Mouse (Mus musculus): ENCODE measurements around the gene Zfp689. TPM values are rescaled to one million over a fixed set of nuclear protein-coding genes. Genes with fewer than 3 reads are reported as not detected.

The Zfp689 gene
- polyA plus RNA-seq, 1 experiment from 2014 or later, result 4.3 TPM

DNA sequence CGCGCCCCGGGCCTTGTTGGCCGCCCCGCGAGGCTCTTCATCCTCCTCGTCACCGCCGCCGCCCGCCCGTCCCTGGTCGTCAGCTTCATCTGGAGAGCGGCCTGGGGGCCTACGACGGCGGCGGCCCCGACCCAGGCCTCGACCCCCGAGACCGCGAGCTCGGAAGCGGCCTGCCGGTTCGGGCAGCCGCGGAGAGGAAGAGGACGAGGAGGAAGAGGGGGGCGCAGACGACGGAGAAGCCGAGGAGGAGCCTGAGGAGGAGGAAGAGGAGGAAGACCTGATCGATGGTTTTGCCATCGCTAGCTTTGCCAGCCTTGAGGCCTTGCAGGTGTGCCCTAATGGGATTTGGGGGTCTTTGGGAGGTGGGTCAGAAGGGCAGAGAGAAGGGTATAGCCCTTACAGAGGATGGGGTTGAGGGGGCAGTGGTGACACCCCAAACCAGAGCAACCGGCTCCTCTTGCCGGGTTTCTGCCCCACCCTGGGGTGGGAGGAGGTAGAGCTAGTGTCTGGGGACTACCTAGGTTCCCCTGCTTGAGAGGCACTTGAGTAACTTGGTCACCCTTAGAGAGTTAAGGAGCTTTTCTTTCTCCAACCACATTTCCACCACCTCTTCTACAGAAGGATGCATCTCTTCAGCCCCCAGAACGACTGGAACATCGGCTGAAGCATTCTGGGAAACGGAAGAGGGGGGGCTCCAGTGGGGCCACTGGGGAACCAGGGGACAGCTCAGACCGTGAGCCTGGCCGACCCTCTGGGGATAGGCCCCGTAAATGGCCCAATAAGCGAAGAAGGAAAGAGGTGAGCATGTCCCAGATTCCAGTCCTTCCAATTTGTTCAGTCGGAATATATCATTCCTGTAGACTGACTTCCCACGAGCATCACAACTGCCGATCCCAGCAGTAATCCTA lies 30.6 kb upstream of the Zfp689 start:
- Histone ChIP-seq H3K9me3 (replicated peaks; ENCODE audit: control insufficient read depth, low read length) (no peaks in the 10 kb centered on the region), H3K36me3 (ENCODE audit: control insufficient read depth, insufficient read depth) (peaks cover 45% of the 10 kb centered on the region), H3K27ac (ENCODE audit: low read length) (peak overlapping the region; percentile 100), H3K4me1 (ENCODE audit: control insufficient read depth, insufficient read depth, low read length) (peaks cover 23% of the 10 kb centered on the region), H3K4me2 (ENCODE audit: low read depth, low read length) (peak overlapping the region; percentile 98), H3K4me3 (ENCODE audit: low read length) (peak overlapping the region; percentile 72), H3K9ac (ENCODE audit: low read length) (peak overlapping the region; percentile 96), H3K27me3 (ENCODE audit: control insufficient read depth, insufficient read depth, low read length) (no peaks in the 10 kb centered on the region)
- WGBS, result 3% methylated on average over 47 of the region's 48 CpGs
- no peak for ATAC-seq (replicated peaks; ENCODE audit: extremely low read depth, insufficient read depth, low FRiP score)

DNA sequence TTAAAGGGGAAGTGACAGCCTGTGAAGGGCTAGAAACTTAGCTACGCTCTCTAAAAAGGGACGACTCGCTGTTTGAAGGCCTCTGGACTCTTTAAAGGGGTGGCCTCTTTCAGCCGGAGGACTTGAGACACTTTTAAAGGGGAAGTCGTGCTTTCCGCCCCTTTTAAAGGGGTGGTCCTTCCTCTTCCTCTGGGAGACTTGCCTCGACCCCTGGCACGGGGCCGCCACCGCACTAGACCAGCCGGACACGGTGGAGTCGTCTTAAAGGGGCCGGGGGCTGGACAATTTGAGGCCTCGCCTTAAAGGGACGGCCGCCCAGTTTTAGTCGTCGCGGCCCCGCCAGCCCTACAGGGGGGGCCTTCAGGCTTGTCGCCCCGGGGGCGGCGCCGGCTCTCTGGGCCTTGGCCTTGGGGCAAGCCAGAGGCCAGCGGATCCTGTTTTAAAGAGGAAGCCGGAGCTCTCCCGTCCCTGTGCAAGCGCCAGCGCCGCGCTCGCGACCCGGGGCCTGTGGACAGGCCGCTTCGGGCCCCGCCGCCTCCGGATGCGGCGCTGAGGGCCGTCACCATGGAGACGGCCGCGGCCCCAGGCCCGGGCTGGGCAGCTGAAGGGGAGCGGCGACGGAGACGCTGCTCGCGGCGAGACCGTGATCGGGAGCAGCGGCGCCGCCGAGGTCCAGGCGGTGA lies 29.8 kb upstream of the Zfp689 start, which contains the start of gene Fbrs:
Gene Fbrs, plus strand, starts transcription at position 565 of the 683 bp plus-strand sequence.
- H3K4me1 ChIP-seq (ENCODE audit: control insufficient read depth, insufficient read depth, low read length), result peaks cover 23% of the 10 kb centered on the region
- H3K27me3 ChIP-seq (ENCODE audit: control insufficient read depth, insufficient read depth, low read length), result no peaks in the 10 kb centered on the region
- H3K4me3 ChIP-seq (ENCODE audit: low read length), result peak within 1 kb of the TSS; percentile 72
- under 1% methylated on average over 54 of the region's 62 CpGs for WGBS
- peak within 1 kb of the TSS; percentile 98 for H3K4me2 ChIP-seq (ENCODE audit: low read depth, low read length)
- ATAC-seq (replicated peaks; ENCODE audit: extremely low read depth, insufficient read depth, low FRiP score), result peak; percentile 79
- H3K27ac ChIP-seq (ENCODE audit: low read length), result peak within 1 kb of the TSS; percentile 100
- H3K36me3 ChIP-seq (ENCODE audit: control insufficient read depth, insufficient read depth), result peaks cover 47% of the 10 kb centered on the region
- no peaks in the 10 kb centered on the region for H3K9me3 ChIP-seq (replicated peaks; ENCODE audit: control insufficient read depth, low read length)
- peak within 1 kb of the TSS; percentile 96 for H3K9ac ChIP-seq (ENCODE audit: low read length)

DNA sequence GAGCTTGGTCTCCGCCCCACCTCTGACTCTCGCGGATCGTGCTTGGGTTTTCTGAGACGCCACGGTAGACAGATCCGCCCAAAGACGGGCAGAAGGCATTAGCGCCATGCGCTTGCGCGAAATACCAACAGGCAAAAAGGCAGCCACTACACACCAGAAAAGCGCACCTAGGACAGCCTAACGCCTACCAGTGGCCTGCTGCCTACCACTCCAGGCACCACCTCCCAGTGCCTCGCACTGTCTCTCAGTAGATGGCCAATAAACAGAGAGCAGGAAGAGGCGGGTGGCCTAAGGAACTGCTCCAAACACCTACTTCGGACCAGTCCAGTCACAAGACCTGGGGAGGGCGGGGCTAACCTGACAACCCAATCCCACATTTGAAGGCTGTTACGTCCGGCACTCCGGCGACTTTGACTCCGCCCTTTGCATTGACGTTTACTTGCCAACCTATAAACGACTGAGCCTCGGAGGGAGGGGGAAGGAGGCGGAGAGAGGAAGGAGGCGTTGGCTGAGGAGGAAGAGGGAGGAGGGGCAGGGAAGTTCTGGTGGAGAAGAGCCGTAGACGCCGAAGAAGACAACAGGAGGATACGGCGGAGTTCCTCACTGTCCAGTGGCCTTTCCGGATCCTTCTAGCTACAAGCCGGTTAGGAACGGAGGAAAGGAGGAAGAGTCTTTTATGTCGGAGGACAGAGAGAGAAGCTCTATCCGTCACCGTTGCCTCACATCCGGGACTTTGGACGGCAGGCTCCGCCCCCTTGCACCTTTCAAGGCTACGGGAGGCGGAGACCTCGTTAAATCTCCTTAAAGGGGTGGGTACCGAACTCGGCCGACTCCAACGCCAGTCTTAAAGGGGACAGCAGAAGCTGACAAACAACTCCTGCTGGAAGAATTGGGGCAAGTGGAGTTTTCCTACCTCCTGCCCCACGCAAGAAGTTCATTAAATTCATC lies 29.0 kb upstream of the Zfp689 start:
- ATAC-seq (replicated peaks; ENCODE audit: extremely low read depth, insufficient read depth, low FRiP score), result peak; percentile 90
- peaks cover 23% of the 10 kb centered on the region for H3K4me1 ChIP-seq (ENCODE audit: control insufficient read depth, insufficient read depth, low read length)
- H3K4me2 ChIP-seq (ENCODE audit: low read depth, low read length), result peak overlapping the region; percentile 98
- H3K27ac ChIP-seq (ENCODE audit: low read length), result peak overlapping the region; percentile 100
- WGBS, result under 1% methylated on average over 50 of the region's 50 CpGs
- H3K9ac ChIP-seq (ENCODE audit: low read length), result peak overlapping the region; percentile 96
- H3K27me3 ChIP-seq (ENCODE audit: control insufficient read depth, insufficient read depth, low read length), result no peaks in the 10 kb centered on the region
- H3K36me3 ChIP-seq (ENCODE audit: control insufficient read depth, insufficient read depth), result peaks cover 47% of the 10 kb centered on the region
- H3K9me3 ChIP-seq (replicated peaks; ENCODE audit: control insufficient read depth, low read length), result no peaks in the 10 kb centered on the region
- peak overlapping the region; percentile 72 for H3K4me3 ChIP-seq (ENCODE audit: low read length)

DNA sequence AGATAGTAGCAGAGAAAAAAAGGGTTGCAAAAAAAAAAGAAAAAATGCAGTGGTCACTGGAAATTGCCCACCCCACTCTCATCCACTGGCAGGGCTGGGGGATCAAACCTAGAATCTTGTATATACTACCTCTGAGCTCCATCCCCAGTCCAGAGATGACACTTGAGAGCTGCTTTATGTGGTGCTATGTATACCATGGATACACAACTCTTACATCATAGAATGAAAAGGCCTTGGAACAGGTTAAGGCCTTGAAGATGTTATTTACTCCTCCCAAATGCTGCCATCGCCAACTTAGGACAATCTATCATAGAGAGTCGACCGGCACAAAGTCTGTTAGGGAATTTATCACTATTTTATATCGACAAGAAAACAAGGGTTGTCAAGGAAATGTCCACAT lies 27.9 kb upstream of the Zfp689 start:
- no peak for ATAC-seq (replicated peaks; ENCODE audit: extremely low read depth, insufficient read depth, low FRiP score)
- Histone ChIP-seq H3K9ac (ENCODE audit: low read length) (peak overlapping the region; percentile 77), H3K4me1 (ENCODE audit: control insufficient read depth, insufficient read depth, low read length) (peaks cover 31% of the 10 kb centered on the region), H3K36me3 (ENCODE audit: control insufficient read depth, insufficient read depth) (peaks cover 39% of the 10 kb centered on the region), H3K4me3 (ENCODE audit: low read length) (peak overlapping the region; percentile 72), H3K27me3 (ENCODE audit: control insufficient read depth, insufficient read depth, low read length) (no peaks in the 10 kb centered on the region), H3K4me2 (ENCODE audit: low read depth, low read length) (peak overlapping the region; percentile 98), H3K27ac (ENCODE audit: low read length) (peak overlapping the region; percentile 100), H3K9me3 (replicated peaks; ENCODE audit: control insufficient read depth, low read length) (no peaks in the 10 kb centered on the region)
- WGBS, result 75% methylated on average over 4 of the region's 4 CpGs

DNA sequence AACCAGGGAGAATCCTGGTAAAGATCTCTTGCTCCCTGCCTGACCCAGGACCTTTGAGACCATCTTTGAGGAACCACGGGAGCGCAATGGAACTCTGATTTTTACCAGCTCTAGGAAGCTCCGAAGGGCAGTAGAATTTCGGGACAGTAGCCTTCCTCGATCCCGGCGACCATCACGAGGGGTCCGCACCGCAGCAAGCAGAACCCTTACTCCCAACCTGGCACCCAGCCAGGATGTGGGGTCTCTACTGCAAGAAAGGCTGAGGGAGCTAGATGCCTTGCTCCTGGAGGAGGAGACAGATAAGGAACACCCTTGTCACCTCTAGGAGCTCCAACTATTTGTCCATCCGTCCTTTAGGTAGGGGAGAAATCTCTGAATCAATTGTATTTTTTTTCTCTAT lies 27.4 kb upstream of the Zfp689 start:
- Histone ChIP-seq H3K36me3 (ENCODE audit: control insufficient read depth, insufficient read depth) (peaks cover 37% of the 10 kb centered on the region), H3K9ac (ENCODE audit: low read length) (no peak overlapping the region), H3K9me3 (replicated peaks; ENCODE audit: control insufficient read depth, low read length) (no peaks in the 10 kb centered on the region), H3K4me1 (ENCODE audit: control insufficient read depth, insufficient read depth, low read length) (peaks cover 31% of the 10 kb centered on the region), H3K27me3 (ENCODE audit: control insufficient read depth, insufficient read depth, low read length) (no peaks in the 10 kb centered on the region), H3K4me2 (ENCODE audit: low read depth, low read length) (no peak overlapping the region), H3K4me3 (ENCODE audit: low read length) (no peak overlapping the region), H3K27ac (ENCODE audit: low read length) (no peak overlapping the region)
- WGBS, result 94% methylated on average over 11 of the region's 11 CpGs
- ATAC-seq (replicated peaks; ENCODE audit: extremely low read depth, insufficient read depth, low FRiP score), result no peak

DNA sequence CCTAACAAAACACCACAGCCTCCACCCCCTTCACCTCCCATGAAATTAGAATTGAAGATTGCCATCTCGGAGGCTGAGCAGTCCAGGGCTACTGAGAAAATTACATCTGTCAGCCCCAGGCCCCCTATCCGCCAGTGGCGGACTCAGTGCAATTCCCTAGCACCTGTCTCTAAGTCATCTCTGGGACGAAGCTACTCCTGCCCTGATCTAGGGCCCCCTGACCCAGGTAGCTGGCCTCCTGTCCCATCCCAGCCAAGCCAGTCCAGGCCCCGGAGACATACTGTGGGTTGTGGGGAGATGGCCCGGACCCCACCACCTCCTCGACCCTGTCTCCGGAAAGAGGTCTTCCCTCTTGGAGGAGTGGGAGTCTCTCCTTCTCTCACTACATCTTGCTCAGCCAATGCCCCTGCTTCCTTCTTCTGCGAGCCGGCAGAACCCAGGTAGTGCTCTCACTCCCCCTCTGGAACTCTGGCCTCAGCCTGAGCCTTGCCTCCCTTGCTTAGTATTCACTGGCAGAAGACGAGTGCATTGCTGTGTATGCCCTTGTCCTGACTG lies 26.3 kb upstream of the Zfp689 start:
- Histone ChIP-seq H3K4me3 (ENCODE audit: low read length) (no peak overlapping the region), H3K4me2 (ENCODE audit: low read depth, low read length) (no peak overlapping the region)
- WGBS, result 94% methylated on average over 11 of the region's 11 CpGs

DNA sequence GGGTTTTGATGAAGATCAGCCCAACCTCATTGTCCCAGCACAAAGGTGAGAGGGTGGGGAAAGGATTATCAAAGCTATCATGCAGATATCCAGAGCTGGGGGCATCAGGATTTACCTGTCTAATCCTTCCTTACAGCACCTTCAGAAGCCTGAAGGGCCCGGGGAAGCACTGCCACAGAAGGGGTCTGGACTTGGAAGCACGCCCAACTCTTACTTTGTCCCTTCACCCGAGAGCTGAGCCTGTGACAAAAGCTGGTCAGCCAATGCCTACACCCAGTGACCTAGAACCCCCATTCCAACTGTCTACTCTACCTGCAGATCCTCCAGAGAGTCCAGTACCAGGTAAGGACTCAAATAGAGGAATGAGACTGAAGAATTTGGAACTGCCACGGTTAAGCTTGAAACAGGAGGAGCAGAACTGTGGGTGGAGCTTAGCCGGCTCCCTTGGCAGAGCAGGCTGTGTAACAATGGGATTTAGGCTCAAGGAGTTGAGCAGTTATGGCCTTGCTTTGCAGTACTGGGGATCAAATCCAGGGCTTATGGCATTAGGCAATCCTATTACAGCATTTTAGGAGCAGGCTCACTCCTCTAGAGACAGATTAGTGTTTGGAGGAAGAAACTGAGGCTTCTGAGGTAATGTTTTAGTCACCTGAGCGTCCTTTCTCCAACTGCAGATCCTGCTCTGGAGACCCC lies 25.6 kb upstream of the Zfp689 start:
- Histone ChIP-seq H3K4me1 (ENCODE audit: control insufficient read depth, insufficient read depth, low read length) (peaks cover 17% of the 10 kb centered on the region), H3K9me3 (replicated peaks; ENCODE audit: control insufficient read depth, low read length) (no peaks in the 10 kb centered on the region), H3K27me3 (ENCODE audit: control insufficient read depth, insufficient read depth, low read length) (no peaks in the 10 kb centered on the region), H3K9ac (ENCODE audit: low read length) (no peak overlapping the region), H3K36me3 (ENCODE audit: control insufficient read depth, insufficient read depth) (peaks cover 35% of the 10 kb centered on the region), H3K4me2 (ENCODE audit: low read depth, low read length) (no peak overlapping the region), H3K4me3 (ENCODE audit: low read length) (no peak overlapping the region), H3K27ac (ENCODE audit: low read length) (no peak overlapping the region)
- 75% methylated on average over 6 of the region's 6 CpGs for WGBS
- no peak for ATAC-seq (replicated peaks; ENCODE audit: extremely low read depth, insufficient read depth, low FRiP score)

More for the DNA sequence above, 26.3 kb upstream of the Zfp689 start:
- ATAC-seq (replicated peaks; ENCODE audit: extremely low read depth, insufficient read depth, low FRiP score), result no peak
- Histone ChIP-seq H3K36me3 (ENCODE audit: control insufficient read depth, insufficient read depth) (peaks cover 35% of the 10 kb centered on the region), H3K9ac (ENCODE audit: low read length) (no peak overlapping the region), H3K9me3 (replicated peaks; ENCODE audit: control insufficient read depth, low read length) (no peaks in the 10 kb centered on the region), H3K4me1 (ENCODE audit: control insufficient read depth, insufficient read depth, low read length) (peaks cover 24% of the 10 kb centered on the region), H3K27me3 (ENCODE audit: control insufficient read depth, insufficient read depth, low read length) (no peaks in the 10 kb centered on the region), H3K27ac (ENCODE audit: low read length) (no peak overlapping the region)

DNA sequence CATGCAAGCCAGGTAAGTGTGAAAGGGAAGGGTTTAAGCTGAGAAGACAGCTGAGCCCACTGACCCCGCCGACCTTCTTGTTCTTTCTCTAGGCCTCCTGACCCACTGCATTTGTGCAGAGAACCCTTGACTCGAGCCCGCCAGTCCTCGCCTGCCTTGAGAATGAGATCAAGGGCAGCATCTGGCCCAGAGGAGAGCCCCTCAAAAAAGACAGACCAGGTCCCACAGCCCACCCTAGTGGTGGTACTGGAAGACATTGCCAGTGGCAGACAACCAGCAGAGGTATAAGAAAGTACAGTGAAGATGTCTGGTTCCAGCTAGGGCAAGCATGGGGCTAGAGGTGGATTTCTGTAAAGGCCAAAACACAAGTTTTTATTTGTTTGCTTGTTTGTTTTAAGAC lies 24.7 kb upstream of the Zfp689 start:
- no peak overlapping the region for H3K27ac ChIP-seq (ENCODE audit: low read length)
- H3K9ac ChIP-seq (ENCODE audit: low read length), result no peak overlapping the region
- H3K4me1 ChIP-seq (ENCODE audit: control insufficient read depth, insufficient read depth, low read length), result peaks cover 17% of the 10 kb centered on the region
- H3K27me3 ChIP-seq (ENCODE audit: control insufficient read depth, insufficient read depth, low read length), result no peaks in the 10 kb centered on the region
- no peak overlapping the region for H3K4me2 ChIP-seq (ENCODE audit: low read depth, low read length)
- no peak for ATAC-seq (replicated peaks; ENCODE audit: extremely low read depth, insufficient read depth, low FRiP score)
- 85% methylated on average over 5 of the region's 5 CpGs for WGBS
- no peaks in the 10 kb centered on the region for H3K9me3 ChIP-seq (replicated peaks; ENCODE audit: control insufficient read depth, low read length)
- no peak overlapping the region for H3K4me3 ChIP-seq (ENCODE audit: low read length)
- peaks cover 35% of the 10 kb centered on the region for H3K36me3 ChIP-seq (ENCODE audit: control insufficient read depth, insufficient read depth)

Data from heart, embryonic 16.5 days (tissue).